Mouse (Mus musculus) MEL (cell line): ENCODE data around the gene 2010109A12Rik.

ENCODE experiments used
- CHD1 ChIP-seq: IDR thresholded peaks from 2 replicates; pipeline ENCODE4 v1.6.1; 2012; ENCODE audit warnings: low read depth, mild to moderate bottlenecking, inconsistent platforms, low read length, improper control_type of control experiment
- EP300 ChIP-seq, 2 experiments: IDR thresholded peaks; 2 replicates each; pipeline ENCODE4 v1.6.1; 2011; ENCODE audit warnings: improper control_type of control experiment in 2 of 2, low read length in 2 of 2, low read depth in 1 of 2, mild to moderate bottlenecking in 1 of 2
- GATA1 ChIP-seq: IDR thresholded peaks from 2 replicates; pipeline ENCODE4 v1.6.1; 2011; ENCODE audit warnings: low read depth, low read length, improper control_type of control experiment
- MYC ChIP-seq: IDR thresholded peaks from 2 replicates; pipeline ENCODE4 v1.6.1; 2011; ENCODE audit warnings: low read depth, mild to moderate bottlenecking, low read length, improper control_type of control experiment, moderate library complexity
- NRF1 ChIP-seq: IDR thresholded peaks from 2 replicates; pipeline ENCODE4 v1.6.1; 2014; ENCODE audit warnings: low read depth, mild to moderate bottlenecking, inconsistent platforms, low read length, improper control_type of control experiment, moderate library complexity; ENCODE audit not compliant: poor library complexity, insufficient read depth, severe bottlenecking
- POLR2AphosphoS2 ChIP-seq: IDR thresholded peaks from 2 replicates; pipeline ENCODE4 v1.6.1; 2011; ENCODE audit warnings: low read length, improper control_type of control experiment
- RAD21 ChIP-seq: IDR thresholded peaks from 2 replicates; pipeline ENCODE4 v1.6.1; 2011; ENCODE audit warnings: mild to moderate bottlenecking, low read depth, low read length, improper control_type of control experiment
- TAL1 ChIP-seq: IDR thresholded peaks from 2 replicates; pipeline ENCODE4 v1.6.1; 2012; ENCODE audit warnings: mild to moderate bottlenecking, inconsistent platforms, low read length, moderate library complexity, mixed read lengths
- UBTF ChIP-seq: IDR thresholded peaks from 2 replicates; pipeline ENCODE4 v1.6.1; 2012; ENCODE audit warnings: low read depth, mild to moderate bottlenecking, inconsistent platforms, low read length, improper control_type of control experiment, moderate library complexity, borderline replicate concordance; ENCODE audit not compliant: insufficient read depth
- USF1 ChIP-seq: IDR thresholded peaks from 2 replicates; pipeline ENCODE4 v1.6.1; 2014; ENCODE audit warnings: low read depth, mild to moderate bottlenecking, inconsistent platforms, low read length, improper control_type of control experiment, moderate library complexity
- ZC3H11A ChIP-seq: IDR thresholded peaks from 2 replicates; pipeline ENCODE4 v1.6.1; 2012; ENCODE audit warnings: low read depth, mild to moderate bottlenecking, inconsistent platforms, low read length, improper control_type of control experiment
- ZNF384 ChIP-seq: IDR thresholded peaks from 2 replicates; pipeline ENCODE4 v1.6.1; 2012; ENCODE audit warnings: low read depth, mild to moderate bottlenecking, inconsistent platforms, low read length, improper control_type of control experiment

- TF ChIP-seq CHD1 (no peak), GATA1 (no peak), ZC3H11A (no peak), NRF1 (no peak), UBTF (no peak), ZNF384 (no peak), TAL1 (no peak), EP300 (IDR thresholded peaks at IDR 0.05; ENCODE audit: low read depth in 1 of 2, low read length in 2 of 2) (no peak), MYC (no peak), RAD21 (no peak), USF1 (no peak), POLR2AphosphoS2 (no peak)
These were observed 16.7 kb upstream of the 2010109A12Rik start for GRCm38 (mm10) chr5:93189607-93190006.
